7 mouse cellular contexts compared by ENCODE assay signal in the genomic region with DNA sequence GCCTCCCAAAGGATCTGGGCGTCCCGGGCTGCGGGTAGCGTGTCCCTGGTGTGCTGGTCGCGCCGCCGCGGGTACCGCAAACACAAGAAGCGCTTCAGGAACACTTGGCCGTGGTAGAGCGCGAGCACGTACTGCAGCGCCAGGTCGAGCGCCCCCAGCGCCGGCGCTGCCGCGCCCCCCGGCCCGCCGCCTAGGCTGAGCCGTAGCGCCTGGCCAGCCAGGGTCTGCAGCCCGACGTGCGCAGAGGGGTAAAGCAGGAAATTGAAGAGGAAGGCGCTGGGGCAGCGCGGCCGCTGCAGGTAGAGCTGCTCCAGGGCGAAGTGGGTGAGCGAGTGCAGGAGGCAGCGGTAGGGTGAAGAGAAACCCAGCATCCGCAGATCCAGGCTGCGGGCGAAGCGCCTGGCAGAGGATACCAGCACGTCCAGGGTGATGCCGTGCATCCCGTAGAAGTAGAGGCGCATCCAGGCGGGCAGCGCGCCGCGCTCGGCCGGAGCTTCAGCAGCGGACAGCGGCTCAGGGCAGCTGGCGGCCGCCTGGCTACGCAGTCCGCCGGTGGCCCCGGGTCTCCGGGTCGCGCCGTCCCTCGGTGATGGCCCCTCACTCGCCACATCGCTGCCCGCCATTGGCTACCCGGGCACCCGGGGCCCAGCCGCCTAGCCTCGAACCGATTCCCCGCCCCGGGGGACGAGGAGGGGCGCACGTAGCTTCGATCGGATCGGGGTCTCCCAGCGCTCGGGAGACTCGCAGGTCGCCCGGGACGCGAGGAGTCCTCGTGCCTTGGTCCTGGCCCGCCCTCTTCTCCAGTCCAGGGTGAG. TPM values are rescaled to one million over a fixed set of nuclear protein-coding genes. Genes with fewer than 3 reads are reported as not detected.
DNase-seq lines count a peak whose midpoint lies in the region; ATAC-seq and TF ChIP-seq lines count a peak whose summit lies in the region.

No protein-coding gene starts in this region.

- no peak for TF ChIP-seq EP300 in stomach, postnatal 0 days (optimal IDR thresholded peaks at IDR 0.05)

- no peaks in the 10 kb centered on the region for H3K36me3 ChIP-seq in forebrain, embryonic 11.5 days (ENCODE audit: control insufficient read depth, insufficient read depth, low read length)
- no peaks in the 10 kb centered on the region for H3K36me3 ChIP-seq in hindbrain, embryonic 10.5 days
- no peaks in the 10 kb centered on the region for H3K36me3 ChIP-seq in midbrain, embryonic 11.5 days (ENCODE audit: control insufficient read depth, insufficient read depth, low read length)
- no peaks in the 10 kb centered on the region for H3K36me3 ChIP-seq in stomach, postnatal 0 days (ENCODE audit: control insufficient read depth, insufficient read depth, low read length)

- DNase-seq in adrenal gland, adult (ENCODE audit: inconsistent age in 2 of 2, low spot score in 1 of 2), result peak; percentile 14 to 70
- peak; percentile 49 for DNase-seq in brain, embryonic 18.5 days (ENCODE audit: low read depth, low spot score)
- DNase-seq in forebrain, embryonic 11.5 days (ENCODE audit: low spot score), result peak; percentile 83
- peak; percentile 75 for DNase-seq in hindbrain, embryonic 10.5 days (ENCODE audit: low spot score)
- peak; percentile 47 to 67 for DNase-seq in layer of hippocampus, postnatal 25 days (ENCODE audit: extremely low spot score in 1 of 2, low spot score in 1 of 2)
- peak; percentile 96 for DNase-seq in midbrain, embryonic 11.5 days (ENCODE audit: low spot score, missing footprints)
- peak; percentile 33 for DNase-seq in stomach, postnatal 0 days (ENCODE audit: low spot score)

- H3K4me2 ChIP-seq in forebrain, embryonic 11.5 days (ENCODE audit: low read depth, low read length, severe bottlenecking), result peak overlapping the region; percentile 95
- peak overlapping the region; percentile 83 for H3K4me2 ChIP-seq in midbrain, embryonic 11.5 days
- peak overlapping the region; percentile 97 for H3K4me2 ChIP-seq in stomach, postnatal 0 days (replicated peaks; ENCODE audit: low read depth)

- H3K4me1 ChIP-seq in forebrain, embryonic 11.5 days (replicated peaks; ENCODE audit: control insufficient read depth, insufficient read depth, low read length), result no peaks in the 10 kb centered on the region; the same call in 1 of the 2 replicates
- H3K4me1 ChIP-seq in hindbrain, embryonic 10.5 days (replicated peaks), result peaks cover 21% of the 10 kb centered on the region
- H3K4me1 ChIP-seq in midbrain, embryonic 11.5 days (ENCODE audit: control insufficient read depth, insufficient read depth, low read length), result no peaks in the 10 kb centered on the region
- H3K4me1 ChIP-seq in stomach, postnatal 0 days (replicated peaks; ENCODE audit: control insufficient read depth, insufficient read depth), result no peaks in the 10 kb centered on the region

- WGBS in forebrain, embryonic 11.5 days, result 0% methylated on average over 86 of the region's 91 CpGs
- WGBS in hindbrain, embryonic 10.5 days, result under 1% methylated on average over 91 of the region's 91 CpGs
- WGBS in midbrain, embryonic 11.5 days, result under 1% methylated on average over 90 of the region's 91 CpGs
- under 1% methylated on average over 84 of the region's 91 CpGs for WGBS in stomach, postnatal 0 days

- peak overlapping the region; percentile 59 for H3K4me3 ChIP-seq in forebrain, embryonic 11.5 days (ENCODE audit: low read depth, low read length)
- peak overlapping the region; percentile 72 for H3K4me3 ChIP-seq in hindbrain, embryonic 10.5 days
- H3K4me3 ChIP-seq in midbrain, embryonic 11.5 days (ENCODE audit: low read depth, low read length), result peak overlapping the region; percentile 57
- peak overlapping the region; percentile 58 for H3K4me3 ChIP-seq in stomach, postnatal 0 days (ENCODE audit: low read depth, low read length)

- H3K27ac ChIP-seq in forebrain, embryonic 11.5 days (ENCODE audit: low read depth, low read length), result peak overlapping the region; percentile 55
- peak overlapping the region; percentile 93 for H3K27ac ChIP-seq in hindbrain, embryonic 10.5 days
- H3K27ac ChIP-seq in midbrain, embryonic 11.5 days (ENCODE audit: low read depth, low read length), result peak overlapping the region; percentile 82
- no peak overlapping the region; the same call in 1 of the 2 replicates for H3K27ac ChIP-seq in stomach, postnatal 0 days (replicated peaks)

- TF ChIP-seq CTCF in stomach, postnatal 0 days (IDR thresholded peaks at IDR 0.05; ENCODE audit: low read depth), result peak; percentile 15; the same call in 1 of the 2 replicates

- H3K9ac ChIP-seq in forebrain, embryonic 11.5 days (ENCODE audit: low read length), result peak overlapping the region; percentile 75
- H3K9ac ChIP-seq in midbrain, embryonic 11.5 days (ENCODE audit: low read length), result peak overlapping the region; percentile 80
- peak overlapping the region; percentile 52 for H3K9ac ChIP-seq in stomach, postnatal 0 days (ENCODE audit: low read length)

- no peaks in the 10 kb centered on the region; the same call in 1 of the 2 replicates for H3K27me3 ChIP-seq in forebrain, embryonic 11.5 days (ENCODE audit: control insufficient read depth, insufficient read depth, low read length)
- H3K27me3 ChIP-seq in hindbrain, embryonic 10.5 days (ENCODE audit: insufficient read depth, poor library complexity, severe bottlenecking), result peaks cover 13% of the 10 kb centered on the region
- H3K27me3 ChIP-seq in midbrain, embryonic 11.5 days (ENCODE audit: control insufficient read depth, insufficient read depth, low read length), result no peaks in the 10 kb centered on the region
- H3K27me3 ChIP-seq in stomach, postnatal 0 days (ENCODE audit: control insufficient read depth, insufficient read depth, low read length), result 0 out of 2 replicates have a peak, but pooled peaks cover 2% of the 10 kb centered on the region

- peak; percentile 85 for ATAC-seq in forebrain, embryonic 11.5 days (replicated peaks; ENCODE audit: low FRiP score)
- peak; percentile 86 for ATAC-seq in midbrain, embryonic 11.5 days (ENCODE audit: low FRiP score)
- ATAC-seq in stomach, postnatal 0 days (ENCODE audit: low FRiP score, low TSS enrichment), result peak; percentile 63; the same call in 1 of the 2 replicates

- H3K9me3 ChIP-seq in forebrain, embryonic 11.5 days (ENCODE audit: control insufficient read depth, low read length), result no peaks in the 10 kb centered on the region
- H3K9me3 ChIP-seq in hindbrain, embryonic 10.5 days, result no peaks in the 10 kb centered on the region
- H3K9me3 ChIP-seq in midbrain, embryonic 11.5 days (ENCODE audit: control insufficient read depth, low read length), result no peaks in the 10 kb centered on the region
- H3K9me3 ChIP-seq in stomach, postnatal 0 days (ENCODE audit: control insufficient read depth, low read length), result no peaks in the 10 kb centered on the region

RNA-seq across cellular contexts. Expression of gene Tmem229a, which starts 0.8 kb away (rescaled TPM):
- 1.8 and 2.0 TPM in 2 replicates for polyA plus RNA-seq in forebrain, embryonic 11.5 days (2014; fragmentation: Nextera tagmentation; extraction: Ambion mirVana)
- polyA plus RNA-seq in hindbrain, embryonic 10.5 days (2016; fragmentation: Nextera tagmentation; extraction: Ambion mirVana), result 0.63 and 0.88 TPM in 2 replicates
- 10 to 100 TPM; 48.0 to 48.9 TPM for total RNA-seq in layer of hippocampus, postnatal 25 days (2021)
- polyA plus RNA-seq in midbrain, embryonic 11.5 days (2014; fragmentation: Nextera tagmentation; extraction: Ambion mirVana), result 1.5 and 1.7 TPM in 2 replicates
- 0.96 and 1.0 TPM in 2 replicates for polyA plus RNA-seq in stomach, postnatal 0 days (2015; fragmentation: Nextera tagmentation; extraction: Ambion mirVana)

Comparison
In these comparisons a context has a peak if more than half of its experiments do, and no peak if none do; other contexts are left out.
1. DNase-seq: peak in every context shown above with its lines; median percentile 96 in midbrain, embryonic 11.5 days; 83 in forebrain, embryonic 11.5 days; 75 in hindbrain, embryonic 10.5 days; 57 in layer of hippocampus, postnatal 25 days; 49 in brain, embryonic 18.5 days; 42 in adrenal gland, adult; 33 in stomach, postnatal 0 days.